Mouse (Mus musculus): ENCODE results near the gene Lars2.

DNA sequence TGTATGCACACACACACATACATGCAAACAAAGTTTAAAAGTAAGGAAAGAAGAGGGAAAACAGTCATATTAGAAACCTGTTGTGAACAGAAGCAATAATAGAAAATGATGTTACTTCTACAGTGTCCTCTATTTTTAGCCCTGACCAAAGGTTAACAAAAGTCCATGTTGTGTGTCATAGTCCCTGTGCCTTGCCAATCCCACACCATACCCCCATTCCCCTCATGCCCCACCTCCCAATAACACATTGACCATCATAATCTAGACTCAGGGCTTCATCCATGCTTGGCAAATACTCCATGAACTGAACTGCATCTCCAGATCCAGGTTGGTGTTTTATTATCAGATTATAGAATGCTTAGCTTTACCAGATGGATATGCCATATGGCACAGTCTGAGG, 40.6 kb upstream of the Lars2 start:
- TF ChIP-seq CTCF (IDR thresholded peaks at IDR 0.05; ENCODE audit: low read depth): no peak
- TF ChIP-seq EP300 (IDR thresholded peaks at IDR 0.05; ENCODE audit: low read depth): no peak

Data from heart, postnatal 0 days (tissue).